Mouse (Mus musculus) hindbrain, embryonic 15.5 days (tissue): ENCODE results near the gene Arhgap30. TPM values are rescaled to one million over a fixed set of nuclear protein-coding genes. Genes with fewer than 3 reads are reported as not detected.

Experiments
- ATAC-seq: fragments of 200-750 bp; cut with Nextera tagmentation; 2 replicates; pipeline ENCODE4 v1.8.0; 2017; ENCODE audit warnings: low read depth, moderate number of reproducible peaks, moderate TSS enrichment; ENCODE audit not compliant: low FRiP score
- H3K27ac ChIP-seq: fragments of 300-500 bp; sonication (generic); replicated peaks from 2 replicates; pipeline ENCODE4 v1.5.1; 2015; ENCODE audit warnings: mild to moderate bottlenecking, inconsistent platforms
- H3K27me3 ChIP-seq: fragments of 300-500 bp; sonication (generic); 2 replicates; pipeline ENCODE4 v1.6.1; 2015; ENCODE audit warnings: control low read depth, inconsistent platforms
- H3K36me3 ChIP-seq: fragments of 300-500 bp; sonication (generic); 2 replicates; pipeline ENCODE4 v1.6.1; 2015; ENCODE audit warnings: control low read depth, inconsistent platforms
- H3K4me1 ChIP-seq: fragments of 300-500 bp; sonication (generic); replicated peaks from 2 replicates; pipeline ENCODE4 v1.6.1; 2015; ENCODE audit warnings: control low read depth, inconsistent platforms
- H3K4me2 ChIP-seq: fragments of 300-500 bp; sonication (generic); 2 replicates; pipeline ENCODE4 v1.6.1; 2015; ENCODE audit warnings: moderate library complexity, mild to moderate bottlenecking, inconsistent platforms
- H3K4me3 ChIP-seq: fragments of 300-500 bp; sonication (generic); 2 replicates; pipeline ENCODE4 v1.5.1; 2015; ENCODE audit warnings: mild to moderate bottlenecking, inconsistent platforms
- H3K9ac ChIP-seq: fragments of 300-500 bp; sonication (generic); 2 replicates; pipeline ENCODE4 v1.6.1; 2015; ENCODE audit warnings: inconsistent platforms
- H3K9me3 ChIP-seq: fragments of 300-500 bp; sonication (generic); 2 replicates; pipeline ENCODE4 v1.6.1; 2016; ENCODE audit warnings: control low read depth, inconsistent platforms
- WGBS: fragments of 180-500 bp; shearing (Covaris S2); methylation state at CpG from one replicate; pipeline ENCODE4 v1.1.7; 2015; 5-methylcytosine and 5-hydroxymethylcytosine counted together
- polyA plus RNA-seq: library from polyadenylated mRNA; unstranded; fragments of >200 nt; fragmentation: Nextera tagmentation; extraction: Ambion mirVana; gene quantifications from 2 replicates; pipeline ENCODE4 v1.2.1, GENCODE M21; 2015

Gene Arhgap30
- polyA plus RNA-seq, 1 experiment from 2014 or later, result 0.60 TPM

DNA sequence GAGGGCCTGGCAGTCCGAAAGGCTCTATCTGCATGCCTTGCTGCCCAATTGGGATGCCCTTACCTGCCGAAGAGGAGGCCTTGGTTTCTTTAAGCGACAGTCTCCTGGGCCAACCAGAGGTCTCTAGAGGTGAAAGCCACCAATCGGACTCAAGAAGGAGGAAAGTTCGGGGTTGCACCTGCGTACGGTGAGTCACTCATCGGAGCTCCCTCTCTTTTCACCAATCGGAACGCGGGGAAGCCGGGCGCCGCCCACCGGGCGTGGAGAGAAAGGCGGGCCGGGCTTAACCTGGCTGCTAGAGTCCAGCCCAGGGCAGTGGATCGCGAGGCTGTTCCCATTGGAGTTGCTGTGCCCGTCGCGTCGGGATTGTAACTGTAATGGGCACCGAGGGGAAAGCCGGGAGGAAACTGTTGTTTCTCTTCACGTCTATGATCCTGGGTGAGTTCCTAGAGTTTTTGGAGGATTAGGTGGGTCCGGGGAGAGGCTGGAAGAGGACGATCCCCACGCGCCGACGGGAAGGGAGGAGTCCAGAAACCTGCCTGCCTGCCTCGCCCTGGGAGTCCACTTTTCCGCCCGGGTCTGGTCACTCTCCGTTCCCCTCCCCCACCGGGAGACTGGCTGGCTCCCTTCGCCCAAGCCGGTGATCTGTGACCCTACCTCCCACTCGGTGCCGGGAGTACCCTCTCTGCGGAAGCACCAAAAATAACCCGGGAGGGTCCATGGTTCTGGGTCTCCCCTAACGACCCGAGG, 48.7 kb downstream of the Arhgap30 start, which contains the start of gene F11r:
TSS of gene F11r (plus strand) at position 272 of the 750 bp plus-strand sequence.
- Histone ChIP-seq H3K27me3 (peaks cover 26% of the 10 kb centered on the region), H3K4me3 (peak within 1 kb of the TSS; percentile 44), H3K9me3 (no peaks in the 10 kb centered on the region), H3K4me1 (peaks cover 14% of the 10 kb centered on the region), H3K36me3 (no peaks in the 10 kb centered on the region), H3K9ac (peak within 1 kb of the TSS; percentile 24), H3K27ac (0 out of 2 replicates have a peak within 1 kb of the TSS, but pooled peaks have one; percentile 14), H3K4me2 (peak within 1 kb of the TSS; percentile 64)
- 1% methylated on average over 43 of the region's 46 CpGs for WGBS
- peak; percentile 80 for ATAC-seq

DNA sequence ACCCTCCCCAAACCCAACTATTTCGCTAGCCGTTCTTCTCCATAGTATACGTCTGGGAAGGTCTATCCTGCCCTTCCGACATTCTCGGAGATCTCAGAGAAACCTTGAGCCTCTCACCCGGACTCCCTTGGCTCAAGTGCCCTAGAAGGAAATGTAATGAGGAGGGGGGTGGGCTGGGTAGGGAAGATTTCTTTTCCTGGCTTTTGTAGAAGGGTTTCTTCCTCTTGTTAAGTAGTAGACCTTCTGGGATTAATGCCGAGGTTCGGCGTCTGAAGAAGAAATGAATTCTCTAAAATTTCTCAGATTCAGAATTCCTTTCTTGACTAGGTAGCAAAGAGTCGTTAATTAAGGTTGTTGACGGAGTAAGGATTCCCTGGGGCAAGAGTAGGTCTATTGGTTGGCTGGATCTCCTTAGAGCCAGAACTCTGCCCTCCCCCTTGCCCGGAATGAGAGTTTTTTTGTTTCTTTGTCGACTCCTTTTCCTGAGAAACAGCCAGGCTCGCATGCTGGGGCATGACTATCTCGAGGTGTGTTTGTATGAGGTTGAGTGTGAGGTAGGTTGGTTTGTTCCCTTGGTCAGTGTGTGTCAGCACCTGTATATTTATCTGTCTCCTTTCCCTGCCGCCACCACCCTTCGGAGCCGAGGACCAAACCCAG, 49.4 kb downstream of the Arhgap30 start:
- WGBS, result 8% methylated on average over 18 of the region's 18 CpGs
- H3K27me3 ChIP-seq, result peaks cover 26% of the 10 kb centered on the region
- H3K9me3 ChIP-seq, result no peaks in the 10 kb centered on the region
- no peak for ATAC-seq
- H3K9ac ChIP-seq, result peak overlapping the region; percentile 24
- H3K4me1 ChIP-seq, result peaks cover 14% of the 10 kb centered on the region
- 0 out of 2 replicates have a peak overlapping the region, but pooled peaks have one; percentile 14 for H3K27ac ChIP-seq
- peak overlapping the region; percentile 64 for H3K4me2 ChIP-seq
- H3K36me3 ChIP-seq, result no peaks in the 10 kb centered on the region
- H3K4me3 ChIP-seq, result peak overlapping the region; percentile 44

DNA sequence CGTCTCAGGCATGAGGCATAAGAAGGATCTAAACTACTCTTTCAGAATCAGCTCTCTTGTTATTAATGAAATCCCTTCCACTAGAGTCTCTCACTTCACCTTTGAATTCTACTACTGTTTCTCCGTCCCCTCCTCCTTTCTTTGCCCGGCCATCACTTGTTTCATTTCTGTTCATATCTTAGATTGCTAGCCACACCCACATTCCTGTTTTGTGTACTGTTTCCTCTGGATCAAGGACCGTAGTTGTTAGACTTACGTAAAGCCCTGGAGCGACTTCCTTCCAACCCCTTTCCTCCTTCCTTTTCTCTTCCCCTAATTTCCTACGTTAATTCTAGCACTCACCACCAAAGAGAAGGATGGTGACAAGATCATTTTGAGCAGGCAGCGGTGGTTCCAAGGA, 50.3 kb downstream of the Arhgap30 start:
- Histone ChIP-seq H3K27me3 (peaks cover 26% of the 10 kb centered on the region), H3K4me3 (peak overlapping the region; percentile 44; the same call in 1 of the 2 replicates), H3K9ac (no peak overlapping the region), H3K36me3 (no peaks in the 10 kb centered on the region), H3K9me3 (no peaks in the 10 kb centered on the region), H3K4me1 (peaks cover 14% of the 10 kb centered on the region), H3K4me2 (peak overlapping the region; percentile 64), H3K27ac (no peak overlapping the region)
- 63% methylated on average over 8 of the region's 8 CpGs for WGBS
- no peak for ATAC-seq

DNA sequence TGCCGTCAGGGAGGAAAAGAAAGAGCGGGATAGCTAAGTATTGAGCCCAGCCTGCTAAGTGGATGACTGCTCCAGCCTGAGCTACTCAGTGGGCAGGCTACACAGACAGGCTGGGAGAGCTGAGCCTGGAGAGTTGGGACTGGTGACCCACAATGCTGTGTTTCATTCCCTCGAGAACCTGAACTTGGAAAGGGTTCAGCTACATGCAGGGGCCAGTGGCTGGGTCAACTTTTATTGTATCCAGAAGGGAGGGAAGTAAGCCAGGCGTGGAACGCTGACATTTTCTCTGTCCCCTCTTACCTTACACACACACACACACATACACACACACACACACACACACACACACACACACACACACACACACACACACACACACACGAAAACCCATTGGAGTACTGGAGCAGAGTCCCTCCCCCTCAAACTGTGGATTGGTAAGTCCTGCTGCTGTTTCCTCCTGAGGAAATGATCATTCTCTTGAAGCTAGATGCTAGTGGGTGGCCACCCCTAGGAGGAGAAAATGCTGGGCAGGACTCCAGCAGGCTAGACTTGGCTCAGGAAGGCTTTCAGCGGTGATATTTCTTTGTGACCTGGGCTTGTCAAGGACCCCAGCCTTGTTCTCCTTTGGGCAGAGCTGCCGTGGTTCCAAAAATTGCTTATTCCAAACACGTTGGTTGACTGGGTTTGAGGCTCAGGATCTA, 51.4 kb downstream of the Arhgap30 start:
- no peak overlapping the region for H3K9ac ChIP-seq
- no peak overlapping the region for H3K4me3 ChIP-seq
- H3K36me3 ChIP-seq, result no peaks in the 10 kb centered on the region
- 36% methylated on average over 9 of the region's 9 CpGs for WGBS
- 0 out of 2 replicates have a peak, but pooled peaks have one; percentile 25 for ATAC-seq
- peak overlapping the region; percentile 45 for H3K27ac ChIP-seq
- H3K4me1 ChIP-seq, result peaks cover 14% of the 10 kb centered on the region
- no peaks in the 10 kb centered on the region for H3K9me3 ChIP-seq
- H3K4me2 ChIP-seq, result 0 out of 2 replicates have a peak overlapping the region, but pooled peaks have one; percentile 23
- peaks cover 26% of the 10 kb centered on the region for H3K27me3 ChIP-seq

DNA sequence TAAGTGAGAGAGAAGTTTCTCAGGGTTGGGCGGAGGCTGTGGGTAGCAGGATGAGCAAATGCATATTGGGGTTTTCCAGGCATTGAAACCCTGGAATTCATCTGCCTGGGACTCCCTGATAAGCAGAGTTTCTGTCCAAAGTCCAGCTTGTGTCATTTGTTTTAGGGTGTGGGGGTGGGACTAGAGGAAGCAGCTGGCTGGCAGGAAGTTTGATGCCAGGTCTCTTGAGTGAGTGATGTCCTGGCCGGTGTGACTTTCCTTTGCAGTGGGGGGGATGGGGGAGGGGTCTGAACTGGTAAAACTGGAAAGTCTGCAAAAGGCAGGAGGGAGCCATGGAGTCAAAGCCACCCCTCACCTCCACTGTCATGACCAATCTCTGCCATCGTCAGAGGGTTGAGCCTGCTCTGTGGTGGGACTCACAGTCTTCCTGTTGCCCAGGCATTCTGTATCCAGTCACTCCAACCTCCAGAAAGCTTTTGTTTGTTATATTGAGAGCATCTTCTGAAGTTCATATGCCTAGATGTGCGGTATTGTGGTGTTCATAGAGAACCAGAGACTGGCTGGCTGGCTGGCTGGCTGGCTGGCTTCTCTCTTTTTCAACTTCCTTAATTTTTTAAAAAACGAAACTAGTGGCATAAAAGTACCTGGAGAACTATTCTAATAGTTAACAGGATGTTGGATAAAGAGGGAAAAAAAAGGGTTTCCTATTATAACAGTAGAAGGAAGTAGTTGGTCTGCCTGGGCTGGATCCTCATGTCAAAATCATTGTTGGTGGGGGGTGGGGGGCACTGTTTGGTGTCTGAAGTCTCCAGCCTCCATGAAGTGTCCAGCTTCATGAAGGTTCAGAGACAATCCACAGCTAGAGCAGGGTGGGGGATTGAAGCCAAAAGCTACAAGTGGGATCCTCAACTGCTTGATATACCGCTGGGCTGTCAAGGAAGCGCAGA, 53.0 kb downstream of the Arhgap30 start:
- no peak for ATAC-seq
- Histone ChIP-seq H3K4me3 (no peak overlapping the region), H3K9me3 (no peaks in the 10 kb centered on the region), H3K4me1 (peaks cover 14% of the 10 kb centered on the region), H3K9ac (no peak overlapping the region), H3K36me3 (no peaks in the 10 kb centered on the region), H3K27me3 (peaks cover 26% of the 10 kb centered on the region), H3K4me2 (no peak overlapping the region), H3K27ac (0 out of 2 replicates have a peak overlapping the region, but pooled peaks have one; percentile 18)
- whole genome bisulfite sequencing, result 61% methylated on average over 7 of the region's 7 CpGs

DNA sequence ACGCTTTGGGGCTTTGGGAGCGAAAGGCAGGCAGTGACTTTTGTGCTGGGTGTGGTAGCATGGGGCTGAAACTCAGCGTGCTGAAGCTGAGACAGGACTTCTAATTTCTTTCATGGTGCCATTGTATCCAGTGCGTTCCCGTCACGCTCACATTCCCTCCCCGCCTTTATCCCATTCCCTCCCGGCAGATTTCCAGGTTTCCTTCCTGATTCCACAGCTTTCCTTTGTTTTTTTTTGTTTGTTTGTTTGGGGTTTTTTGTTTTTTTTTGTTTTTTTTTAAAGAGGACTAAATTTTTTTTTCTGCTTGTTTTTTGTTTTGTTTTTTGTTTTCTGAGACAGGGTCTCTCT, 53.6 kb downstream of the Arhgap30 start:
- Histone ChIP-seq H3K9ac (no peak overlapping the region), H3K27me3 (peaks cover 21% of the 10 kb centered on the region), H3K9me3 (no peaks in the 10 kb centered on the region), H3K4me1 (peaks cover 10% of the 10 kb centered on the region), H3K4me2 (no peak overlapping the region), H3K27ac (no peak overlapping the region), H3K36me3 (no peaks in the 10 kb centered on the region), H3K4me3 (no peak overlapping the region)
- ATAC-seq, result no peak
- WGBS, result 49% methylated on average over 8 of the region's 8 CpGs

DNA sequence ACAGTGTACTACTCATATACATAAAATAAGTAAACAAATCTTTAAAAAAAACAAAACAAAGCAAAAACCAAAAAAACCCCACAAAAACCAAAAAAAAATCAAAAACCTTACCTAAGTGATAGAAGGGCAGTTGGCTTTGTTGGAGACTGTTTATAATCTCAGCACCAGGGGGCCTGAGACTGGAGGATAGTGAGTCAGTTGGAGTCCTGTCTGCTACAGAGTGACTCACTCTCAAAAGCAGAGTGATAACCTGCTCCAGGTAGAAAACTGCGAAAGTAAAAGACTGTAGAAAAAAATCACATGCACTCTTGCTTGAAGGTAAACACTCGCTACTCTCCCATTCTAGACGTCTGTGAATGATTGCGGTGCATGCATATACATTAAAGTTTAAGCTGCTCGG, 56.3 kb downstream of the Arhgap30 start:
- H3K27me3 ChIP-seq, result no peaks in the 10 kb centered on the region
- H3K36me3 ChIP-seq, result no peaks in the 10 kb centered on the region
- H3K9ac ChIP-seq, result no peak overlapping the region
- no peak overlapping the region for H3K4me3 ChIP-seq
- H3K9me3 ChIP-seq, result no peaks in the 10 kb centered on the region
- H3K4me2 ChIP-seq, result no peak overlapping the region
- ATAC-seq, result no peak
- 92% methylated on average over 5 of the region's 5 CpGs for WGBS
- 0 out of 2 replicates have a peak, but pooled peaks cover 4% of the 10 kb centered on the region for H3K4me1 ChIP-seq
- no peak overlapping the region for H3K27ac ChIP-seq

DNA sequence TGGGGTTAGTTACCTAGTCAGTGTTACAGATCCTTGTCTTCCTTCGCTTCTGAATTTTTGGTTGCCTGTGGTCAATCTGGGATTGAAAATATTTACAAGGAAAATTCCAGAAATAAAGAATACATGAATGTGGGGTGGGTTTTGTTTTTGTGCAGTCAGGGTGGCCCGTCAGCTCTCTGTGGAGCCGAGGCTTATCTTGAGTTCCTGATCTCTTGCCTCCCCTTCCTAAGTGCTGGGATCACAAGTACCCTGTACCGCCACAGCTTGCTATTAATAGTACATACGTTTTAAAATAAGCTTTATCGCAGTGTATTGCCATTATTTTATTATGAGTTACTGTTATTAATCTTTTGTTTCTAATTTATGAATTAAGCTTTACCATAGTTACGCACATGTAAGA, 58.1 kb downstream of the Arhgap30 start:
- H3K36me3 ChIP-seq, result no peaks in the 10 kb centered on the region
- no peak overlapping the region for H3K4me3 ChIP-seq
- 84% methylated on average over 7 of the region's 7 CpGs for WGBS
- H3K27me3 ChIP-seq, result no peaks in the 10 kb centered on the region
- no peak overlapping the region for H3K27ac ChIP-seq
- no peaks in the 10 kb centered on the region for H3K9me3 ChIP-seq
- ATAC-seq, result no peak
- H3K4me1 ChIP-seq, result no peaks in the 10 kb centered on the region
- no peak overlapping the region for H3K4me2 ChIP-seq
- no peak overlapping the region for H3K9ac ChIP-seq

DNA sequence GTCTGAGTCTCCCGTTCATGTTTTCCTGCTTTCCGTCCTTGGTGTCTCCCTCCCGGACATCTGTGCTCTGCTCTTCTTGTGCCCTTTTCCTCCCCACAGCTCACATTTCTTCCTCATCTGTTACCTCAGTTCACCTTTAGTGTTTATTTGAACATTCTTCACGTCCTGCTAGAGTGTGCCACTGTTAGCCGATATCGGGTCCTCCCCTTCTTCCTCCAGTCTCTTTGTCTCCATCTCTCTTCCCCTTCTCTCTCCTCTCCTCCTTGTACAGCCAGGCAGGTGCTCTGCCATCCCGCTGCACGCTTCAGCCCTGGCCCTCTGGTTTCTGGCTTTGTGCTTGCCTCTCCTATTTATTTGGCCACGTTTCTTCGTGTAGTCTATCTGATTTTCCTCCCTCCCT, 58.9 kb downstream of the Arhgap30 start:
- no peak for ATAC-seq
- Histone ChIP-seq H3K9me3 (no peaks in the 10 kb centered on the region), H3K36me3 (no peaks in the 10 kb centered on the region), H3K4me1 (no peaks in the 10 kb centered on the region), H3K4me2 (no peak overlapping the region), H3K9ac (no peak overlapping the region), H3K4me3 (no peak overlapping the region), H3K27me3 (no peaks in the 10 kb centered on the region), H3K27ac (no peak overlapping the region)
- 74% methylated on average over 10 of the region's 10 CpGs for whole genome bisulfite sequencing

DNA sequence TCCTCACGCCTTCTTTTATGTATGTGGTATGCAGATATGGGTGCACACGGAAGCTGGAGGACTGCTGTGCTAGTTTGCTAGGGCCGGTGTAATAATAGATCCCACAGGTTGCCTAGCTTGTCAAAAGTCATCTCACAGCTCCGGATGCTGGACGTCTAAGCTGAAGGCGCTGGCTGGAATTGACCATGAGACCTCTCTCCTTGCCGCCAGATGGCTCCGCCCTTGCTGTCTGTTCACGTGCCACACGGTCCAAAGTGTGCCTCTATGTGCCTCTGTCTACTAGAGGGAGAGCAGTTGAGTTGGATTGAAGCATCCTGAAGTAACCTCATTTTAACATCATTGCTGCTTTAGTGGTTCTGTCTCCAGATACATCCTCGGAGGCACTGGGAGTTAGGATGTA, 61.3 kb downstream of the Arhgap30 start:
- Histone ChIP-seq H3K4me2 (no peak overlapping the region), H3K36me3 (no peaks in the 10 kb centered on the region), H3K9ac (no peak overlapping the region), H3K27me3 (no peaks in the 10 kb centered on the region), H3K9me3 (no peaks in the 10 kb centered on the region), H3K4me3 (no peak overlapping the region), H3K4me1 (no peaks in the 10 kb centered on the region), H3K27ac (no peak overlapping the region)
- no peak for ATAC-seq
- WGBS, result 82% methylated on average over 11 of the region's 11 CpGs

DNA sequence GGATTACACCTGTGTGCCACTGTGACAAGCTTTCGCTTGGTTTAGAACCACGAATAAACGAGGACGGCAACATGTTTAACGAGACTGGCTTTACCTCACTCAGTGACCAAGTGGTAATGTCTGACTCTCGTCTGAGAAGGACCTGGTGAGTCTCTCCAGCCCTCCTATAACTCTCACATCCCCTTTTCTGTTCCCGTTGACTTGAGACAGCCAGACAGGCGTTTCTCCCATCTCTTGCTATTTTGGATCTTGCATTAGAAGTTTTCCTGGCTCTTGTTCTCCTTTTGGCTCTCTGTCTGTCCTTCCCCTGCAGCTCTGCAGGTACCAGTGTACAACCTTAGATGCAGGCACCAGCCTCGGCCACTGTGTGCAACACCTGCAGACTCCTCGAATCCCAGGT, 62.2 kb downstream of the Arhgap30 start:
- ATAC-seq, result no peak
- Histone ChIP-seq H3K4me1 (no peaks in the 10 kb centered on the region), H3K9ac (no peak overlapping the region), H3K9me3 (no peaks in the 10 kb centered on the region), H3K4me2 (no peak overlapping the region), H3K27ac (no peak overlapping the region), H3K36me3 (no peaks in the 10 kb centered on the region), H3K27me3 (no peaks in the 10 kb centered on the region), H3K4me3 (no peak overlapping the region)
- 86% methylated on average over 10 of the region's 10 CpGs for WGBS
